In genomic region chrX:38589827-38590226, GRCm38 (mm10) we compare ENCODE assay signal across 12 mouse cellular contexts. TPM values are rescaled to one million over a fixed set of nuclear protein-coding genes. Genes with fewer than 3 reads are reported as not detected.
DNase-seq lines count a peak whose midpoint lies in the region; ATAC-seq lines count a peak whose summit lies in the region.
"Had no signal": no experiment of that assay in that cellular context is flagged by ENCODE, and none has a peak within 500 bp of the region (broad histone marks: within the 10 kb centered on the region; RNA-seq: fewer than 3 reads in every experiment).

No protein-coding gene starts in this region.

- no peaks in the 10 kb centered on the region for H3K9me3 ChIP-seq in heart, embryonic 12.5 days (replicated peaks)
- no peaks in the 10 kb centered on the region for H3K9me3 ChIP-seq in liver, embryonic 15.5 days (replicated peaks)
- H3K9me3 ChIP-seq: megakaryocyte, embryonic 14.5 days had no signal

- no peak overlapping the region for H3K4me3 ChIP-seq in heart, embryonic 12.5 days
- no peak overlapping the region for H3K4me3 ChIP-seq in liver, embryonic 15.5 days (replicated peaks)
- H3K4me3 ChIP-seq: megakaryocyte, embryonic 14.5 days had no signal

- no peak overlapping the region for H3K9ac ChIP-seq in heart, embryonic 12.5 days
- H3K9ac ChIP-seq in liver, embryonic 15.5 days, result no peak overlapping the region

- 27% methylated on average over 4 of the region's 4 CpGs for WGBS in heart, embryonic 12.5 days
- WGBS in liver, embryonic 15.5 days (ENCODE audit: insufficient replicate concordance), result 23% methylated on average over 4 of the region's 4 CpGs

- intact Hi-C loops in left cerebral cortex, postnatal 14 days (cut with DNase I), result no loop called here

- peak overlapping the region; percentile 64 for H3K27ac ChIP-seq in heart, embryonic 12.5 days (ENCODE audit: poor library complexity, severe bottlenecking)
- H3K27ac ChIP-seq in liver, embryonic 15.5 days (replicated peaks), result peak overlapping the region; percentile 26; the same call in 1 of the 2 replicates
- H3K27ac ChIP-seq: stomach, postnatal 0 days had no signal

- H3K4me1 ChIP-seq in heart, embryonic 12.5 days (replicated peaks), result 0 out of 2 replicates have a peak, but pooled peaks cover 4% of the 10 kb centered on the region
- H3K4me1 ChIP-seq in liver, embryonic 15.5 days (replicated peaks), result peaks cover 36% of the 10 kb centered on the region

- H3K27me3 ChIP-seq in heart, embryonic 12.5 days (replicated peaks), result no peaks in the 10 kb centered on the region
- no peaks in the 10 kb centered on the region for H3K27me3 ChIP-seq in liver, embryonic 15.5 days
- H3K27me3 ChIP-seq: megakaryocyte, embryonic 14.5 days had no signal

- ATAC-seq in heart, embryonic 12.5 days (ENCODE audit: insufficient number of reproducible peaks, low FRiP score), result no peak; the same call in 1 of the 2 replicates
- peak; percentile 68 for ATAC-seq in liver, embryonic 15.5 days (ENCODE audit: insufficient read depth)
- ATAC-seq in megakaryocyte, adult 5-6 weeks (ENCODE audit: poor library complexity, severe bottlenecking), result no peak

- H3K36me3 ChIP-seq in heart, embryonic 12.5 days, result no peaks in the 10 kb centered on the region
- H3K36me3 ChIP-seq in liver, embryonic 15.5 days (replicated peaks), result no peaks in the 10 kb centered on the region

- no peak overlapping the region for H3K4me2 ChIP-seq in heart, embryonic 12.5 days
- H3K4me2 ChIP-seq in liver, embryonic 15.5 days, result no peak overlapping the region

- no peak for DNase-seq in heart, adult 18-20 months
- peak; percentile 36 for DNase-seq in ES-CJ7 (ENCODE audit: low read depth, low spot score)
- DNase-seq in heart, postnatal 4 days, result peak; percentile 5
- DNase-seq in left cerebral cortex, postnatal 14 days (ENCODE audit: low spot score in 2 of 2), result no peak
- DNase-seq in adrenal gland, postnatal 25 days, result no peak
- DNase-seq: cerebellum, postnatal 10 days; layer of hippocampus, adult 9-11 months had no signal

RNA-seq across cellular contexts. Expression of gene Mcts1, which starts 10.6 kb away (rescaled TPM):
- 53.7 and 58.9 TPM in 2 replicates for polyA plus RNA-seq in heart, embryonic 12.5 days (2016; fragmentation: Nextera tagmentation; extraction: Ambion mirVana)
- 10 to 100 TPM; 38.2 to 44.1 TPM for total RNA-seq in heart, adult 18-20 months (2021)
- total RNA-seq in heart, postnatal 4 days (2021), result 10 to 100 TPM; 38.9 to 40.9 TPM
- polyA plus RNA-seq in liver, embryonic 15.5 days (2015; fragmentation: Nextera tagmentation; extraction: Ambion mirVana), result 32.4 and 40.8 TPM in 2 replicates
- total RNA-seq in left cerebral cortex, postnatal 14 days (2021), result 10 to 100 TPM; 76.0 to 76.2 TPM
- total RNA-seq in megakaryocyte, adult 5-6 weeks (2015), result 131 and 160 TPM in 2 replicates
- 46.3 and 67.0 TPM in 2 replicates for total RNA-seq in megakaryocyte, adult 5-6 weeks (2017)
- total RNA-seq in adrenal gland, postnatal 25 days (2021), result 85.1 and 86.4 TPM in 2 replicates

RNA-seq across cellular contexts. Expression of gene Cul4b, which starts 13.8 kb away (rescaled TPM):
- polyA plus RNA-seq in heart, embryonic 12.5 days (2016; fragmentation: Nextera tagmentation; extraction: Ambion mirVana), result 34.1 and 36.1 TPM in 2 replicates
- total RNA-seq in heart, adult 18-20 months (2021), result 10 to 100 TPM; 12.1 to 13.4 TPM
- total RNA-seq in heart, postnatal 4 days (2021), result 10 to 100 TPM; 19.3 to 19.5 TPM
- polyA plus RNA-seq in liver, embryonic 15.5 days (2015; fragmentation: Nextera tagmentation; extraction: Ambion mirVana), result 7.7 and 8.6 TPM in 2 replicates
- total RNA-seq in left cerebral cortex, postnatal 14 days (2021), result 10 to 100 TPM; 37.2 to 41.7 TPM
- total RNA-seq in megakaryocyte, adult 5-6 weeks (2015), result 65.6 and 75.3 TPM in 2 replicates
- 72.2 and 75.7 TPM in 2 replicates for total RNA-seq in megakaryocyte, adult 5-6 weeks (2017)
- total RNA-seq in adrenal gland, postnatal 25 days (2021), result 38.4 and 46.1 TPM in 2 replicates

RNA-seq across cellular contexts. Expression of gene C1galt1c1, which starts 45.1 kb away (rescaled TPM):
- polyA plus RNA-seq in heart, embryonic 12.5 days (2016; fragmentation: Nextera tagmentation; extraction: Ambion mirVana), result 28.9 and 30.5 TPM in 2 replicates
- 10 to 100 TPM; 10.0 to 13.3 TPM for total RNA-seq in heart, adult 18-20 months (2021)
- 10 to 100 TPM in 1 of 2 experiments, 1 to 10 TPM in 1; 8.6 to 10.1 TPM for total RNA-seq in heart, postnatal 4 days (2021)
- polyA plus RNA-seq in liver, embryonic 15.5 days (2015; fragmentation: Nextera tagmentation; extraction: Ambion mirVana), result 11.5 and 12.0 TPM in 2 replicates
- total RNA-seq in left cerebral cortex, postnatal 14 days (2021), result 10 to 100 TPM; 20.6 to 20.7 TPM
- total RNA-seq in megakaryocyte, adult 5-6 weeks (2015), result 347 and 386 TPM in 2 replicates
- total RNA-seq in megakaryocyte, adult 5-6 weeks (2017), result 408 and 475 TPM in 2 replicates
- 23.9 and 25.4 TPM in 2 replicates for total RNA-seq in adrenal gland, postnatal 25 days (2021)

Comparison
In these comparisons a context has a peak if more than half of its experiments do, and no peak if none do; other contexts are left out.
1. DNase-seq: peak in ES-CJ7 (single experiment) and heart, postnatal 4 days (single experiment); none in heart, adult 18-20 months (0 of 2), left cerebral cortex, postnatal 14 days (0 of 2) and adrenal gland, postnatal 25 days (single experiment).
2. RNA of gene C1galt1c1, which starts 45.1 kb away (total RNA-seq): 347 to 475 TPM in megakaryocyte, adult 5-6 weeks; 23.9 to 25.4 TPM in adrenal gland, postnatal 25 days, 20.6 to 20.7 TPM in left cerebral cortex, postnatal 14 days, 10.0 to 13.3 TPM in heart, adult 18-20 months and 8.6 to 10.1 TPM in heart, postnatal 4 days; every median in the first group is over 10 times any median in the second.